Mouse (Mus musculus): ENCODE results near the gene Ust. TPM values are rescaled to one million over a fixed set of nuclear protein-coding genes. Genes with fewer than 3 reads are reported as not detected.
A peak's percentile ranks its signal among the peaks of the same experiment; 100 is the strongest.

Gene Ust
- polyA plus RNA-seq, 1 experiment from 2014 or later = 11.5 TPM

- no peaks in the 10 kb centered on the region for H3K36me3 ChIP-seq
- ATAC-seq (ENCODE audit: insufficient number of reproducible peaks, low FRiP score, low TSS enrichment, low read depth) = no peak
- H3K9ac ChIP-seq = no peak overlapping the region
- no peak overlapping the region for H3K4me3 ChIP-seq
- no peak overlapping the region for H3K4me2 ChIP-seq
- peaks cover 5% of the 10 kb centered on the region; the same call in 1 of the 2 replicates for H3K4me1 ChIP-seq
- no peaks in the 10 kb centered on the region for H3K27me3 ChIP-seq
- H3K27ac ChIP-seq = no peak overlapping the region
- 51% methylated on average over 6 of the region's 6 CpGs for WGBS
- no peaks in the 10 kb centered on the region for H3K9me3 ChIP-seq
Observed at GRCm38 (mm10) chr10:8419496-8420009, 99.1 kb downstream of the Ust start.

- no peaks in the 10 kb centered on the region for H3K9me3 ChIP-seq
- H3K27me3 ChIP-seq = no peaks in the 10 kb centered on the region
- peaks cover 5% of the 10 kb centered on the region; the same call in 1 of the 2 replicates for H3K4me1 ChIP-seq
- ATAC-seq (ENCODE audit: insufficient number of reproducible peaks, low FRiP score, low TSS enrichment, low read depth) = no peak
- no peak overlapping the region for H3K9ac ChIP-seq
- H3K4me3 ChIP-seq = no peak overlapping the region
- H3K36me3 ChIP-seq = no peaks in the 10 kb centered on the region
- 87% methylated on average over 5 of the region's 5 CpGs for WGBS
- no peak overlapping the region for H3K27ac ChIP-seq
- H3K4me2 ChIP-seq = no peak overlapping the region
Observed at GRCm38 (mm10) chr10:8415474-8415873, 103.2 kb downstream of the Ust start.

- no peak for ATAC-seq (ENCODE audit: insufficient number of reproducible peaks, low FRiP score, low TSS enrichment, low read depth)
- no peak overlapping the region for H3K9ac ChIP-seq
- no peaks in the 10 kb centered on the region for H3K9me3 ChIP-seq
- no peaks in the 10 kb centered on the region for H3K36me3 ChIP-seq
- peaks cover 5% of the 10 kb centered on the region; the same call in 1 of the 2 replicates for H3K4me1 ChIP-seq
- H3K4me3 ChIP-seq = no peak overlapping the region
- 83% methylated on average over 7 of the region's 7 CpGs for WGBS
- H3K27ac ChIP-seq = no peak overlapping the region
- no peaks in the 10 kb centered on the region for H3K27me3 ChIP-seq
- H3K4me2 ChIP-seq = no peak overlapping the region
Observed at GRCm38 (mm10) chr10:8415036-8415435, 103.6 kb downstream of the Ust start.

GRCm38 (mm10) chr10:8405141-8405540 lies 113.5 kb downstream of the Ust start:
- Histone ChIP-seq H3K27me3 (no peaks in the 10 kb centered on the region), H3K4me2 (no peak overlapping the region), H3K9me3 (no peaks in the 10 kb centered on the region), H3K4me1 (no peaks in the 10 kb centered on the region), H3K27ac (no peak overlapping the region), H3K4me3 (no peak overlapping the region), H3K36me3 (no peaks in the 10 kb centered on the region), H3K9ac (no peak overlapping the region)
- WGBS = 68% methylated on average over 4 of the region's 4 CpGs
- ATAC-seq (ENCODE audit: insufficient number of reproducible peaks, low FRiP score, low TSS enrichment, low read depth) = no peak

- Histone ChIP-seq H3K27me3 (no peaks in the 10 kb centered on the region), H3K9ac (no peak overlapping the region), H3K4me2 (no peak overlapping the region), H3K36me3 (no peaks in the 10 kb centered on the region), H3K4me1 (peaks cover 16% of the 10 kb centered on the region), H3K27ac (no peak overlapping the region), H3K4me3 (no peak overlapping the region), H3K9me3 (no peaks in the 10 kb centered on the region)
- ATAC-seq (ENCODE audit: insufficient number of reproducible peaks, low FRiP score, low TSS enrichment, low read depth) = no peak
- WGBS = 44% methylated on average over 2 of the region's 2 CpGs
Observed at GRCm38 (mm10) chr10:8392226-8392625, 126.4 kb downstream of the Ust start.

- Histone ChIP-seq H3K4me3 (no peak overlapping the region), H3K36me3 (no peaks in the 10 kb centered on the region), H3K9ac (no peak overlapping the region), H3K27ac (no peak overlapping the region), H3K9me3 (no peaks in the 10 kb centered on the region), H3K4me1 (peaks cover 19% of the 10 kb centered on the region), H3K27me3 (no peaks in the 10 kb centered on the region), H3K4me2 (no peak overlapping the region)
- peak; percentile 61; the same call in 1 of the 2 replicates for ATAC-seq (ENCODE audit: insufficient number of reproducible peaks, low FRiP score, low TSS enrichment, low read depth)
- WGBS = 32% methylated on average over 4 of the region's 4 CpGs
Observed at GRCm38 (mm10) chr10:8391264-8391748, 127.3 kb downstream of the Ust start.

GRCm38 (mm10) chr10:8388239-8388638 lies 130.4 kb downstream of the Ust start:
- no peak overlapping the region for H3K4me2 ChIP-seq
- no peak for ATAC-seq (ENCODE audit: insufficient number of reproducible peaks, low FRiP score, low TSS enrichment, low read depth)
- H3K9me3 ChIP-seq = no peaks in the 10 kb centered on the region
- H3K36me3 ChIP-seq = no peaks in the 10 kb centered on the region
- 81% methylated on average over 7 of the region's 7 CpGs for WGBS
- H3K4me3 ChIP-seq = no peak overlapping the region
- H3K4me1 ChIP-seq = peaks cover 17% of the 10 kb centered on the region
- no peaks in the 10 kb centered on the region for H3K27me3 ChIP-seq
- H3K27ac ChIP-seq = no peak overlapping the region
- no peak overlapping the region for H3K9ac ChIP-seq

- ATAC-seq (ENCODE audit: insufficient number of reproducible peaks, low FRiP score, low TSS enrichment, low read depth) = no peak
- WGBS = 58% methylated on average over 10 of the region's 10 CpGs
- H3K4me3 ChIP-seq = no peak overlapping the region
Observed at GRCm38 (mm10) chr10:8369894-8370500, 148.6 kb downstream of the Ust start.

GRCm38 (mm10) chr10:8365816-8366215 lies 152.8 kb downstream of the Ust start:
- Histone ChIP-seq H3K36me3 (no peaks in the 10 kb centered on the region), H3K27ac (no peak overlapping the region), H3K9me3 (no peaks in the 10 kb centered on the region), H3K9ac (no peak overlapping the region), H3K4me2 (no peak overlapping the region), H3K27me3 (no peaks in the 10 kb centered on the region), H3K4me1 (no peaks in the 10 kb centered on the region), H3K4me3 (no peak overlapping the region)
- 41% methylated on average over 1 of the region's 1 CpGs for WGBS
- ATAC-seq (ENCODE audit: insufficient number of reproducible peaks, low FRiP score, low TSS enrichment, low read depth) = no peak

More at GRCm38 (mm10) chr10:8369894-8370500, 148.6 kb downstream of the Ust start:
- no peaks in the 10 kb centered on the region for H3K9me3 ChIP-seq
- H3K4me2 ChIP-seq = no peak overlapping the region
- no peak overlapping the region for H3K9ac ChIP-seq
- 0 out of 2 replicates have a peak overlapping the region, but pooled peaks have one; percentile 13 for H3K27ac ChIP-seq
- no peaks in the 10 kb centered on the region for H3K27me3 ChIP-seq
- no peaks in the 10 kb centered on the region for H3K36me3 ChIP-seq
- H3K4me1 ChIP-seq = no peaks in the 10 kb centered on the region

- Histone ChIP-seq H3K9ac (no peak overlapping the region), H3K4me2 (no peak overlapping the region), H3K4me1 (no peaks in the 10 kb centered on the region), H3K9me3 (no peaks in the 10 kb centered on the region), H3K27ac (no peak overlapping the region), H3K27me3 (no peaks in the 10 kb centered on the region), H3K36me3 (no peaks in the 10 kb centered on the region), H3K4me3 (no peak overlapping the region)
- ATAC-seq (ENCODE audit: insufficient number of reproducible peaks, low FRiP score, low TSS enrichment, low read depth) = no peak
- WGBS = 72% methylated on average over 3 of the region's 3 CpGs
Observed at GRCm38 (mm10) chr10:8364182-8364581, 154.4 kb downstream of the Ust start.

- H3K4me3 ChIP-seq = no peak overlapping the region
- H3K36me3 ChIP-seq = no peaks in the 10 kb centered on the region
- 0 out of 2 replicates have a peak, but pooled peaks cover 3% of the 10 kb centered on the region for H3K4me1 ChIP-seq
- H3K27ac ChIP-seq = no peak overlapping the region
- no peak overlapping the region for H3K4me2 ChIP-seq
- WGBS = 58% methylated on average over 8 of the region's 8 CpGs
- no peaks in the 10 kb centered on the region for H3K9me3 ChIP-seq
- no peaks in the 10 kb centered on the region for H3K27me3 ChIP-seq
- no peak overlapping the region for H3K9ac ChIP-seq
- no peak for ATAC-seq (ENCODE audit: insufficient number of reproducible peaks, low FRiP score, low TSS enrichment, low read depth)
Observed at GRCm38 (mm10) chr10:8363281-8363680, 155.3 kb downstream of the Ust start.

- H3K4me1 ChIP-seq = 0 out of 2 replicates have a peak, but pooled peaks cover 3% of the 10 kb centered on the region
- WGBS = 76% methylated on average over 14 of the region's 15 CpGs
- H3K9ac ChIP-seq = no peak overlapping the region
- no peak overlapping the region for H3K4me3 ChIP-seq
- no peaks in the 10 kb centered on the region for H3K27me3 ChIP-seq
- no peaks in the 10 kb centered on the region for H3K9me3 ChIP-seq
- no peak overlapping the region for H3K27ac ChIP-seq
- no peak overlapping the region for H3K4me2 ChIP-seq
- ATAC-seq (ENCODE audit: insufficient number of reproducible peaks, low FRiP score, low TSS enrichment, low read depth) = no peak
- no peaks in the 10 kb centered on the region for H3K36me3 ChIP-seq
Observed at GRCm38 (mm10) chr10:8358286-8359045, 160.2 kb downstream of the Ust start.

Measured in limb, embryonic 15.5 days (tissue).